Mouse (Mus musculus) kidney, postnatal 0 days (tissue): ENCODE measurements around the gene Afg1l. TPM values are rescaled to one million over a fixed set of nuclear protein-coding genes. Genes with fewer than 3 reads are reported as not detected.
A peak's percentile ranks its signal among the peaks of the same experiment; 100 is the strongest.

Experiments
- ATAC-seq: fragments of 200-750 bp; cut with Nextera tagmentation; replicated peaks from 2 replicates; pipeline ENCODE4 v1.8.0; 2017; ENCODE audit warnings: low read depth, moderate number of reproducible peaks, moderate TSS enrichment, moderate library complexity; ENCODE audit not compliant: low FRiP score
- DNase-seq: peaks from one replicate; pipeline ENCODE4 v3.0.0-alpha.2; 2016; ENCODE audit warnings: low spot score
- H3K27ac ChIP-seq: fragments of 300-500 bp; sonication (generic); 2 replicates; pipeline ENCODE4 v1.5.1; 2014; ENCODE audit warnings: mild to moderate bottlenecking
- H3K27me3 ChIP-seq: fragments of 300-500 bp; sonication (generic); 2 replicates; pipeline ENCODE4 v1.6.1; 2014; ENCODE audit warnings: low read length, mixed read lengths; ENCODE audit not compliant: insufficient read depth
- H3K36me3 ChIP-seq: fragments of 300-500 bp; sonication (generic); 2 replicates; pipeline ENCODE4 v1.6.1; 2014; ENCODE audit warnings: low read length, mixed read lengths; ENCODE audit not compliant: insufficient read depth
- H3K4me1 ChIP-seq: fragments of 300-500 bp; sonication (generic); replicated peaks from 2 replicates; pipeline ENCODE4 v1.6.1; 2014; ENCODE audit warnings: antibody characterized with exemption, low read length, mixed read lengths; ENCODE audit not compliant: insufficient read depth
- H3K4me2 ChIP-seq: fragments of 300-500 bp; sonication (generic); 2 replicates; pipeline ENCODE4 v1.6.1; 2014; ENCODE audit warnings: mild to moderate bottlenecking, low read length, moderate library complexity, mixed read lengths
- H3K4me3 ChIP-seq: fragments of 300-500 bp; sonication (generic); replicated peaks from 2 replicates; pipeline ENCODE4 v1.5.1; 2014; ENCODE audit warnings: low read depth, low read length
- H3K9ac ChIP-seq: fragments of 300-500 bp; sonication (generic); 2 replicates; pipeline ENCODE4 v1.6.1; 2014; ENCODE audit warnings: low read depth, low read length
- H3K9me3 ChIP-seq: fragments of 300-500 bp; sonication (generic); replicated peaks from 2 replicates; pipeline ENCODE4 v1.6.1; 2016; ENCODE audit warnings: low read length, inconsistent platforms, mixed read lengths
- CTCF ChIP-seq: IDR thresholded peaks from 2 replicates; pipeline ENCODE4 v1.5.1; 2016; ENCODE audit warnings: antibody characterized with exemption, low read depth, mild to moderate bottlenecking, moderate library complexity
- WGBS: fragments of 180-500 bp; shearing (Covaris S2); extraction: QIAGEN DNeasy Blood & Tissue Kit; methylation state at CpG from one replicate; pipeline ENCODE4 v1.1.7; 2014; 5-methylcytosine and 5-hydroxymethylcytosine counted together
- polyA plus RNA-seq: library from polyadenylated mRNA; unstranded; fragments of >200 nt; fragmentation: Nextera tagmentation; extraction: Ambion mirVana; gene quantifications from 2 replicates; pipeline ENCODE4 v1.2.1, GENCODE M21; 2015

The Afg1l gene
- polyA plus RNA-seq, 1 experiment from 2014 or later, result 8.3 TPM

DNA sequence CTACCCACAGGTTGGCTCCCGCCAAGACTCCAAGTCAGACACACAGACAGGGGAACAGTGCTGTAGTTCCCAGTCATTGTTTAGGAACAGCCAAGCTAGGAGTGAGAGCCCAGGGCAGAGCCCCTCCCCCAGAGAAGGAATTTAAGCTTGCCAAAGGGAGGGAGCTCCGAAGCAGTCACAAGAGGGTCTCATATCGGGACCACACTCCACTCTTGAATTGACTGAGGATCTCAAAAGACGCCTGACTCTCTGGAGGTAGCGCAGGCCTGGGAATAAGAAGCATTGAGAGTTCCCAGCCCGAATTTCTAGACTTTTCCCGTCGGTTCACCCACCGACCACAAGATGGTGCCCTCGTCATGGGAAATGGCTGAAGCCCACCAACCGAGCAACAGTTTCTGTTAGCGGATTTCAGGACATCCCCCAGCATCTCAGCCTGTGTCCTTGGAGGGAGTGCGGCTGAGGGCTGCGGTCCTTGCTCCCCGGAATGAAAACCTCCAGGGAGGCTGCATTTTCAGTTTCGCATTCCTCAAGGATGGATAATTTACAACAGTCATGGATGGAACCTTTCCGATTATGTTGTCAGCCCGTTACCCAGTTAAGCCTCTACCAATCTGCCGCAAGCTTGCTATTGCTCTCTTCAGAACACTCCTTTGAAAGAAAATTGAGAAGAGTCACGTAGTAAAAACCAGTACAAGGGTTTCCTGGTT lies 170.2 kb downstream of the Afg1l start:
- WGBS, result 10% methylated on average over 20 of the region's 20 CpGs
- 0 out of 2 replicates have a peak, but pooled peaks have one; percentile 31 for ATAC-seq
- H3K27me3 ChIP-seq, result no peaks in the 10 kb centered on the region
- DNase-seq, result peak; percentile 88
- no peaks in the 10 kb centered on the region for H3K36me3 ChIP-seq
- H3K4me2 ChIP-seq, result peak overlapping the region; percentile 48
- H3K4me3 ChIP-seq, result peak overlapping the region; percentile 13; the same call in 1 of the 2 replicates
- H3K4me1 ChIP-seq, result no peaks in the 10 kb centered on the region
- H3K9me3 ChIP-seq, result no peaks in the 10 kb centered on the region
- TF ChIP-seq CTCF, result peak; percentile 89
- 0 out of 2 replicates have a peak overlapping the region, but pooled peaks have one; percentile 18 for H3K9ac ChIP-seq
- no peak overlapping the region for H3K27ac ChIP-seq

DNA sequence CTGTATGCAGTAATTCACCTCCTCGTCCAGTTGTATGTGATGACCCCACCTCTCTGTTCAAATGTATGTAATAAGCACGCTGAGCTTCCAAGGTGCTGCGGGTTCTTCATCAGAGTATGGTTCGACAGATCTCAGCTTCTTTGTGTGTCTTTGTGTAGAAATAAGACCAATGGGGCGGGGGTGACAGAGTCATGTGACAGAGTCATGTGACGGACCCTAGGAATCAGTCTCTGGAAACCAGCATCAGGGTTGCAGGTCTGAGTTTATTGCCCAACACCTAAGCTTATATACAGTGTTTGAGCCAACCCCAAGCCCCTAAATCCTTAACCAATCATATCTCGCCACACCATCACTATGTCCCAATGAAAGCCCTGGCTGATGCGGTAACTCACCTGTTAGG lies 171.9 kb downstream of the Afg1l start:
- H3K27ac ChIP-seq, result no peak overlapping the region
- 91% methylated on average over 8 of the region's 8 CpGs for WGBS
- H3K4me3 ChIP-seq, result no peak overlapping the region
- TF ChIP-seq CTCF, result no peak
- H3K4me1 ChIP-seq, result no peaks in the 10 kb centered on the region
- DNase-seq (no peak), ATAC-seq (no peak)
- H3K27me3 ChIP-seq, result no peaks in the 10 kb centered on the region
- H3K36me3 ChIP-seq, result no peaks in the 10 kb centered on the region
- H3K9me3 ChIP-seq, result no peaks in the 10 kb centered on the region
- no peak overlapping the region for H3K4me2 ChIP-seq
- no peak overlapping the region for H3K9ac ChIP-seq

DNA sequence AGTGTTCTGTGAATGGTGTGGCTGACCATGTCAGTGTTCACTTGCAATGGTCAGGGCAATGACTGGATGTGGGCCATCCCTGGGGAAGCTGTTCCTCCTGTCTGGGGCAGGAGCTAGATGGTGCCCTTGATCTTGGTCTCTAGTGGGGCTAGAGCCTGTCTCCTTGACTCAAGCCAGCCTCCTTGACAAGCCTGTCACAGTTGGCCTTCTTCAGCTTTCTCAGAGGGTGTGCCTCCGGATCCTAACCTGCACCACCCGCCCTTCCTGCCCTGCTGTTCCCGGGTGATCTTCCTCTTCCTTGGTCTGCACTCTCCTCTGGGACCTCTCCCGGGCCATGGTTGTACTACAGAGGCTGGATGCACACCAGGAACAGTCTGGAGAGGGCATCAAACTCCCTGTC lies 177.6 kb downstream of the Afg1l start:
- DNase-seq (no peak), ATAC-seq (no peak)
- Histone ChIP-seq H3K4me1 (0 out of 2 replicates have a peak, but pooled peaks cover 6% of the 10 kb centered on the region), H3K9ac (no peak overlapping the region), H3K36me3 (no peaks in the 10 kb centered on the region), H3K4me2 (no peak overlapping the region), H3K9me3 (no peaks in the 10 kb centered on the region), H3K27ac (no peak overlapping the region), H3K4me3 (no peak overlapping the region), H3K27me3 (no peaks in the 10 kb centered on the region)
- WGBS, result 64% methylated on average over 4 of the region's 4 CpGs
- no peak for TF ChIP-seq CTCF

DNA sequence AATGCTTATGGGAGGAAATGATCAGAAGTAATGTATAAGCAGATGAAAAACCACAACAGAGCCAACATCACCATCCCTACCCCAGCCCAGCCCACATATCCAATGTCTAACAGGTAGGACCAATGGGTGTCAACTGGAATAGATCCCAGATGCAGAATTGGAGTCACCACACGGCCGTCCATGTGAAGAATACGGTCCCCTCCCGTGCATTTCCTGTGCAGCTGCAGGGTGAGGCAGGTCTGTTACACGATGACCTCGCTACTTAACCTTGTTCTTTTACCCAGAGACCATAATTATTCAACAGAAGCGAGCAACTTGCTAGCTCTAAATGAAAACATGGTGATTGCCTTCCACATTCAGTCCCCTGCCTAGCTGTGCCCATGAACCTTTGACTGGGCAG lies 178.4 kb downstream of the Afg1l start:
- DNase-seq (peak; percentile 37), ATAC-seq (no peak)
- Histone ChIP-seq H3K27ac (no peak overlapping the region), H3K4me3 (no peak overlapping the region), H3K4me1 (0 out of 2 replicates have a peak, but pooled peaks cover 6% of the 10 kb centered on the region), H3K4me2 (no peak overlapping the region), H3K9me3 (no peaks in the 10 kb centered on the region), H3K36me3 (no peaks in the 10 kb centered on the region), H3K27me3 (no peaks in the 10 kb centered on the region), H3K9ac (no peak overlapping the region)
- no peak for TF ChIP-seq CTCF
- WGBS, result 15% methylated on average over 7 of the region's 7 CpGs

DNA sequence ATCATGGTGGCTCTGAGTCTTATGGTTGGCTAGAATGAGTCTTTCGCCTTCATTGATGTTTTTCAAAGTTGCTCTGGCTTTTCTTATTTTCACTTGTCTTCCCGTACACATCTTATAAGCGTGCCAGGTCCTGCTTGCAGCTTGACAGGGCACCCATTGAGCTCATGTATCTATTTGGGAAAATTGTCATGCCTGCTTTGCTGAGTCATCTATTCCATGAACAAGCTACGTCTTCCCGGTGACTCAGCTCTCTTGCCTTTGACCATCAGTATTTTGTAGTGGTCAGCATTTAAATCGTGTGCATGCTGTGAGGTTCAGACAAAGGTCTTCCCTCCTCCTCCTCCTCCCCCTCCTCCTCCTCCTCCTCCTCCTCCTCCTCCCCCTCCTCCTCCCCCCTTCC lies 178.9 kb downstream of the Afg1l start:
- no peak overlapping the region for H3K9ac ChIP-seq
- 0 out of 2 replicates have a peak, but pooled peaks cover 6% of the 10 kb centered on the region for H3K4me1 ChIP-seq
- H3K4me3 ChIP-seq, result no peak overlapping the region
- H3K9me3 ChIP-seq, result no peaks in the 10 kb centered on the region
- no peak overlapping the region for H3K4me2 ChIP-seq
- DNase-seq, result no peak
- no peak overlapping the region for H3K27ac ChIP-seq
- no peaks in the 10 kb centered on the region for H3K27me3 ChIP-seq
- no peak for TF ChIP-seq CTCF
- no peaks in the 10 kb centered on the region for H3K36me3 ChIP-seq
- no peak for ATAC-seq
- WGBS, result 68% methylated on average over 6 of the region's 6 CpGs

DNA sequence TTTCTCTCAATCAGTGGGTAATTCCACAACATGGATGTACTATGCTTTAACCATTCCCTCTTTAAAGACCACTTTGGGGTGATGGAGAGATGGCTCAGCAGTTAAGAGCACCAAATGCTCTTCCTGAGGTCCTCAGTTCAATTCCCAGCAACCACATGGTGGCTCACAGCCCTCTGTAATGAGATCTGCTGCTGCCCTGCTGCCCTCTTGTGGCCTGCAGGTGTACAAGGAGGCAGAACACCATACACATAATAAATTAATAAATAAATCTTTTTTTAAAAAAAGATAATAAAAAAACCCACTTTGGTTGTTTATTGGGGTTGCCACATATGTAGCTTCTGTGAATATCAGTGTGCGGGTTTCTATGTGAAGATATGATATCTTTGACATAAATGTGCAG lies 180.4 kb downstream of the Afg1l start:
- WGBS, result 97% methylated on average over 1 of the region's 1 CpGs

More for the DNA sequence above, 180.4 kb downstream of the Afg1l start:
- DNase-seq, result no peak
- Histone ChIP-seq H3K4me1 (0 out of 2 replicates have a peak, but pooled peaks cover 6% of the 10 kb centered on the region), H3K27me3 (no peaks in the 10 kb centered on the region), H3K4me2 (no peak overlapping the region), H3K9me3 (no peaks in the 10 kb centered on the region), H3K27ac (no peak overlapping the region), H3K4me3 (no peak overlapping the region), H3K9ac (no peak overlapping the region), H3K36me3 (no peaks in the 10 kb centered on the region)
- no peak for ATAC-seq
- peak; percentile 50 for TF ChIP-seq CTCF
